Mouse (Mus musculus): ENCODE measurements at regions not wholly inside any gene's neighbourhood (a gene's known extent, or its start where the extent isn't known, plus 50 kb on each side); places are given as distances from the start of the nearest gene placed in this dataset.

- no peak for DNase-seq (ENCODE audit: low spot score)
Measured at GRCm38 (mm10) chr2:116200795-116201194, 135.2 kb upstream of the Meis2 start.

- no peak for DNase-seq (ENCODE audit: low spot score)
Measured at GRCm38 (mm10) chr2:116181861-116182260, 116.2 kb upstream of the Meis2 start.

GRCm38 (mm10) chr2:116177155-116177554 lies 111.5 kb upstream of the Meis2 start:
- DNase-seq (ENCODE audit: low spot score): no peak

GRCm38 (mm10) chr2:116165871-116166770 lies 100.5 kb upstream of the Meis2 start:
- no peak for DNase-seq (ENCODE audit: low spot score)

Data from embryo, embryonic 10.5 days (tissue).